In the genomic region with DNA sequence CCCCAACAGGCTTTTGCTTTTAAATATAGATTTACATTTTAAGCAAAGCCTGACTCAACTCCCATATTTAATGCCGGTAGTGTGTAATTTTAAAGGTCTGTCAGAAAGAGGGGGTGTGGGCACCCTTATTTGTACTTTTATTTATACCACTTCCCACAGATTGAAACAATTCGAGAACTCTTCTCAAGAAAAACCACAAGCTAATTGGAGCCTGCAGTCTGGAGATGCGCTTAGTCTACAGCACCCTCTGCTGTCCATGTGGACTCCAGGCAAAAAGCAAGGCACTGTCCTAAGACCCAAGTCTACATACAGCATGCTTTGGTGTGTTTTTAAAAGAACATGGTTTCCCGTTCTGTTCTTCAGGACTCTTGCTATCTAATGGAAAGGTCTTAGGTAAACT, we compare ENCODE assay signal across 8 mouse cellular contexts. TPM values are rescaled to one million over a fixed set of nuclear protein-coding genes. Genes with fewer than 3 reads are reported as not detected.
DNase-seq lines count a peak whose midpoint lies in the region; ATAC-seq and TF ChIP-seq lines count a peak whose summit lies in the region.

No protein-coding gene starts in this region.

- intact Hi-C loops in gastrocnemius, postnatal 14 days (cut with DNase I; ENCODE audit: low total_unique reads) = loop anchor here (5.0 to 10.0 kb wide), 2 partner anchors 74 to 547 kb away; no protein-coding TSS in a partner anchor

- H3K9me3 ChIP-seq in intestine, postnatal 0 days (ENCODE audit: control insufficient read depth) = no peaks in the 10 kb centered on the region
- H3K9me3 ChIP-seq in limb, embryonic 10.5 days (replicated peaks) = no peaks in the 10 kb centered on the region
- no peaks in the 10 kb centered on the region for H3K9me3 ChIP-seq in midbrain, embryonic 16.5 days (replicated peaks; ENCODE audit: control insufficient read depth, low read length, poor library complexity, severe bottlenecking)

- peak; percentile 91 for TF ChIP-seq CTCF in intestine, postnatal 0 days (IDR thresholded peaks at IDR 0.05; ENCODE audit: low read depth)

- no peak overlapping the region for H3K9ac ChIP-seq in intestine, postnatal 0 days (ENCODE audit: low read depth, low read length)
- no peak overlapping the region for H3K9ac ChIP-seq in midbrain, embryonic 16.5 days (ENCODE audit: low read depth, low read length)

- peaks cover 13% of the 10 kb centered on the region for H3K36me3 ChIP-seq in intestine, postnatal 0 days (ENCODE audit: control insufficient read depth, insufficient read depth)
- H3K36me3 ChIP-seq in limb, embryonic 10.5 days = peaks cover 28% of the 10 kb centered on the region
- no peaks in the 10 kb centered on the region for H3K36me3 ChIP-seq in midbrain, embryonic 16.5 days (ENCODE audit: control insufficient read depth, insufficient read depth, low read length)

- WGBS in intestine, postnatal 0 days = 26% methylated on average over 4 of the region's 4 CpGs
- whole genome bisulfite sequencing in limb, embryonic 10.5 days = 40% methylated on average over 4 of the region's 4 CpGs
- 29% methylated on average over 4 of the region's 4 CpGs for WGBS in midbrain, embryonic 16.5 days

- no peak overlapping the region for H3K4me2 ChIP-seq in intestine, postnatal 0 days (replicated peaks; ENCODE audit: low read depth)
- no peak overlapping the region for H3K4me2 ChIP-seq in midbrain, embryonic 16.5 days (ENCODE audit: low read length)

- peak; percentile 91 for ATAC-seq in activated CD4-positive, CD25-positive, alpha-beta regulatory T cell, adult 4 months
- ATAC-seq in intestine, postnatal 0 days = no peak
- peak; percentile 85; the same call in 1 of the 2 replicates for ATAC-seq in midbrain, embryonic 16.5 days

- H3K4me1 ChIP-seq in intestine, postnatal 0 days (replicated peaks; ENCODE audit: control insufficient read depth, insufficient read depth, low read length) = no peaks in the 10 kb centered on the region
- H3K4me1 ChIP-seq in limb, embryonic 10.5 days = peaks cover 9% of the 10 kb centered on the region
- peaks cover 6% of the 10 kb centered on the region; the same call in 1 of the 2 replicates for H3K4me1 ChIP-seq in midbrain, embryonic 16.5 days (ENCODE audit: control insufficient read depth, insufficient read depth, low read length)

- DNase-seq in 416B (ENCODE audit: low read depth) = peak; percentile 76
- DNase-seq in embryo, embryonic 10 days (ENCODE audit: low spot score) = peak; percentile 84
- DNase-seq in gastrocnemius, postnatal 14 days = peak; percentile 46
- peak; percentile 51 for DNase-seq in limb, embryonic 10.5 days (ENCODE audit: low spot score)
- DNase-seq in telencephalon, adult 2 months (ENCODE audit: low read depth, low spot score) = peak; percentile 83

- H3K27ac ChIP-seq in intestine, postnatal 0 days (ENCODE audit: low read depth, low read length) = no peak overlapping the region
- H3K27ac ChIP-seq in limb, embryonic 10.5 days = no peak overlapping the region
- no peak overlapping the region for H3K27ac ChIP-seq in midbrain, embryonic 16.5 days (ENCODE audit: low read length)

- H3K4me3 ChIP-seq in intestine, postnatal 0 days (ENCODE audit: low read depth, low read length) = no peak overlapping the region
- H3K4me3 ChIP-seq in limb, embryonic 10.5 days = no peak overlapping the region
- H3K4me3 ChIP-seq in midbrain, embryonic 16.5 days (ENCODE audit: low read depth, low read length) = no peak overlapping the region

- no peaks in the 10 kb centered on the region for H3K27me3 ChIP-seq in intestine, postnatal 0 days (replicated peaks; ENCODE audit: control insufficient read depth, insufficient read depth, low read length)
- no peaks in the 10 kb centered on the region for H3K27me3 ChIP-seq in limb, embryonic 10.5 days (ENCODE audit: low read depth, poor library complexity, severe bottlenecking)
- no peaks in the 10 kb centered on the region for H3K27me3 ChIP-seq in midbrain, embryonic 16.5 days (ENCODE audit: control insufficient read depth, insufficient read depth, low read depth, low read length)

RNA-seq across cellular contexts. Expression of a gene that starts 17.3 kb away (rescaled TPM):
- polyA plus RNA-seq in activated CD4-positive, CD25-positive, alpha-beta regulatory T cell, adult 4 months (2017; shearing (Covaris generic)) = 10 to 100 TPM; 20.7 to 21.3 TPM
- 10 to 100 TPM; 11.0 to 14.4 TPM for total RNA-seq in gastrocnemius, postnatal 14 days (2021)
- polyA plus RNA-seq in intestine, postnatal 0 days (2015; fragmentation: Nextera tagmentation; extraction: Ambion mirVana) = 24.6 and 26.6 TPM in 2 replicates
- polyA plus RNA-seq in limb, embryonic 10.5 days (2016; fragmentation: Nextera tagmentation; extraction: Ambion mirVana) = 109 and 121 TPM in 2 replicates
- 39.3 and 42.6 TPM in 2 replicates for polyA plus RNA-seq in midbrain, embryonic 16.5 days (2015; fragmentation: Nextera tagmentation; extraction: Ambion mirVana)

RNA-seq across cellular contexts. Expression of a gene that starts 30.5 kb away (rescaled TPM):
- polyA plus RNA-seq in activated CD4-positive, CD25-positive, alpha-beta regulatory T cell, adult 4 months (2017; shearing (Covaris generic)) = not detected
- total RNA-seq in gastrocnemius, postnatal 14 days (2021) = 1 to 10 TPM; 4.1 TPM
- 0.44 and 0.56 TPM in 2 replicates for polyA plus RNA-seq in intestine, postnatal 0 days (2015; fragmentation: Nextera tagmentation; extraction: Ambion mirVana)
- 1.0 and 1.4 TPM in 2 replicates for polyA plus RNA-seq in limb, embryonic 10.5 days (2016; fragmentation: Nextera tagmentation; extraction: Ambion mirVana)
- polyA plus RNA-seq in midbrain, embryonic 16.5 days (2015; fragmentation: Nextera tagmentation; extraction: Ambion mirVana) = 4.4 and 5.1 TPM in 2 replicates
